Mouse (Mus musculus) liver, embryonic 13.5 days (tissue): ENCODE data around the gene Atp5mpl. TPM values are rescaled to one million over a fixed set of nuclear protein-coding genes. Genes with fewer than 3 reads are reported as not detected.
"Not testable (repeated sequence)": the region's sequence is repeated elsewhere in the genome, so short reads cannot be mapped to it uniquely, and the experiment has no call there.

Experiments
- ATAC-seq: fragments of 200-750 bp; cut with Nextera tagmentation; 2 replicates; pipeline ENCODE4 v1.8.0; 2017; ENCODE audit warnings: low read depth, mild to moderate bottlenecking, moderate number of reproducible peaks, moderate library complexity
- DNase-seq: peaks from one replicate; pipeline ENCODE4 v3.0.0; 2022
- H3K27ac ChIP-seq: fragments of 300-500 bp; sonication (generic); 2 replicates; pipeline ENCODE4 v1.5.1; 2015; ENCODE audit warnings: moderate library complexity, mild to moderate bottlenecking, inconsistent platforms
- H3K27me3 ChIP-seq: fragments of 300-500 bp; sonication (generic); 2 replicates; pipeline ENCODE4 v1.6.1; 2015; ENCODE audit warnings: mild to moderate bottlenecking, inconsistent platforms
- H3K36me3 ChIP-seq: fragments of 300-500 bp; sonication (generic); 2 replicates; pipeline ENCODE4 v1.6.1; 2015; ENCODE audit warnings: mild to moderate bottlenecking, inconsistent platforms
- H3K4me1 ChIP-seq: fragments of 300-500 bp; sonication (generic); replicated peaks from 2 replicates; pipeline ENCODE4 v1.6.1; 2015; ENCODE audit warnings: inconsistent platforms
- H3K4me2 ChIP-seq: fragments of 300-500 bp; sonication (generic); 2 replicates; pipeline ENCODE4 v1.6.1; 2015; ENCODE audit warnings: inconsistent platforms, mild to moderate bottlenecking, moderate library complexity
- H3K4me3 ChIP-seq: fragments of 300-500 bp; sonication (generic); replicated peaks from 2 replicates; pipeline ENCODE4 v1.5.1; 2015; ENCODE audit warnings: mild to moderate bottlenecking, inconsistent platforms
- H3K9ac ChIP-seq: fragments of 300-500 bp; sonication (generic); 2 replicates; pipeline ENCODE4 v1.6.1; 2015; ENCODE audit warnings: mild to moderate bottlenecking, inconsistent platforms
- H3K9me3 ChIP-seq: fragments of 300-500 bp; sonication (generic); replicated peaks from 2 replicates; pipeline ENCODE4 v1.6.1; 2016; ENCODE audit warnings: inconsistent platforms
- WGBS: fragments of 180-500 bp; shearing (Covaris S2); methylation state at CpG from one replicate; pipeline ENCODE4 v1.1.7; 2015; ENCODE audit not compliant: insufficient replicate concordance; 5-methylcytosine and 5-hydroxymethylcytosine counted together
- polyA plus RNA-seq: library from polyadenylated mRNA; unstranded; fragments of >200 nt; fragmentation: Nextera tagmentation; extraction: Ambion mirVana; gene quantifications from 2 replicates; pipeline ENCODE4 v1.2.1, GENCODE M21; 2015

Atp5mpl gene
- polyA plus RNA-seq, 1 experiment from 2014 or later: 627 TPM

DNA sequence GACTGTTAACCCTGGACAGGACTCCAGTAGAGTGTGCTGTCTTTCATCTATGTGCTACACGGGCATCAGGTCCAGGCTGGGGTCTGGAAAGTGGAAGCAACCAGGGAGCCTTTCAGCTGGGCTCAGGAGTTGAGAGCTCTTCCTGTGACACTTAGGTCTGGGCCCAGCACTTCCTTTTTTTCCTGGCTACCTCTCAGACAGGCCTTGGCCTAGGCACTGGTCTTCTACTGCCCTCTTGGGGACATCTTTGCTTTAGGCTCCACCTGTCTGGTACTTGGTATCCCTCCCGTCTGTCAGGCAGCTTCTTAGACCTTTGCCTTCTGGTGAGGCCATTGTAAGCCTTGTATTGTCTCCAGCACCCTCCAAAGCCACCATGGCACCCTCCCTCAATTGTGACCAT, 20.1 kb downstream of the Atp5mpl start:
- Histone ChIP-seq H3K27ac (peak overlapping the region; percentile 72), H3K4me1 (peaks cover 52% of the 10 kb centered on the region), H3K9me3 (no peaks in the 10 kb centered on the region), H3K27me3 (no peaks in the 10 kb centered on the region), H3K36me3 (no peaks in the 10 kb centered on the region), H3K4me2 (0 out of 2 replicates have a peak overlapping the region, but pooled peaks have one; percentile 14), H3K9ac (no peak overlapping the region), H3K4me3 (no peak overlapping the region)
- DNase-seq (peak; percentile 54), ATAC-seq (no peak)
- 14% methylated on average over 2 of the region's 2 CpGs for WGBS

DNA sequence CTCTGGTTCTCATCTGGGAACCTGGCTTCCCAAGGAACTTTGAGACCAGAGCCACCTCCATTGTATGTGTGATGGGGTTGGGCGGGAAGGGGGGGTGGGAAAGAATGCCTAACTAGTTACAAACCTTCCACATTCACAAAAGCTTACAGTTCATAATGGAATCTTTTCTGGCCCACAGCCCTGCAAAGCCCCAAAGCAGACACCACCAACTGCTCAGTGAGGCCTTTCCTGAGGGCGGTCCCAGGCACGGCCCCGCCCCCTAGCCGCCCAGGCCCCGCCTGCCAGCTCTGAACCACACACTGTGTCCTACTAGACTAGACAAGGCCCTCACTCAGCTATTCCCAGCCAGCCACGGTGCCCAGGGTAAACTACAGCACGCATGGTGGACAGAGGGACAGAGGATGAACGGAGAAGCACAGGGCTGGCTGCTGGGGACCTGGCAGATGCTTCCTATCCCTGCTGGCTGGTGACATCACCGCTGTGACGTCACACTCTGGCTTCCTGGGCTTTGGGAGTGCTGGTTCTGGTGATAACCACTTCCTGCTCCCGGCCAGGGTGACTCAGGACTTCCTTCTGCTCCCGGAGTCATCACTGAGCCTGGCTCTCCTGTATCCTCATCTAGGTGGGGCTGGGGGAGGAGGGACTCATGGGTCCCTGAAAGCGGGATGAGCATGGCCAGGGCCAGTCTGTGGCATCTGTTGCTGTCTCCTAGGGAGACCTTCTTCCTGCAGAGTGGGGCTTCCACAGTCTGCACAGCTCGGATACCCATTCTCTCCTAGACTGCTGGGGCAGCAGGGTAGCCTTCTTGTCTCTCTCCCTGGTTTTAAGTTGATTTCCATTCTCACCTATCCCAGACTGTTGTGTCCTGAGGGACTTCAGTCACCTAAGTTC, 20.8 kb downstream of the Atp5mpl start:
- not testable (repeated sequence) for H3K36me3 ChIP-seq, H3K9me3 ChIP-seq, H3K4me3 ChIP-seq, H3K27me3 ChIP-seq
- WGBS: 9% methylated on average over 12 of the region's 15 CpGs
- DNase-seq (peak; percentile 43), ATAC-seq (peak; percentile 72)
- Histone ChIP-seq H3K9ac (peak overlapping the region; percentile 56), H3K4me2 (peak overlapping the region; percentile 66), H3K27ac (peak overlapping the region; percentile 88), H3K4me1 (peaks cover 50% of the 10 kb centered on the region)

DNA sequence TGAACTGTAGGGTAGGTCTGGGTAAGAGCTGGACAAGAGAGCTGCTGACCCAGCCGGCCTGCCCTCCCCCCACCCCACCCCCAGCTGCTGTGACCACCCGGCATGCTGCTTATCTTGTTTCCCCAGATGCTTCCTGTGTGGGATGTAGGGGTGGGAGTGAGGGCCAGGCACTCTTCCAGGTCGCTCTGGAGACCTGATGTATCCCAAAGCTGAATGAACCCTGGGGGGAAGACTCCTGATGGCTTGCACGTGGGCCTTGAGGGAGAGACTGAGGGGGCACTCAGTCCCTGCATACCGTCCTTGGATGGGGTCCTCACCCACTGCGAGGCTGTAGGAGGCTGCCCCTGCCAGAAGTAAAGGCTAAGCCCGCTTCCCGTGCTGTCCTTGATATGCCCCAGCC, 21.7 kb downstream of the Atp5mpl start:
- DNase-seq: peak; percentile 53
- H3K27ac ChIP-seq: peak overlapping the region; percentile 88
- WGBS: 5% methylated on average over 8 of the region's 8 CpGs
- peak overlapping the region; percentile 66 for H3K4me2 ChIP-seq
- peak; percentile 39 for ATAC-seq
- no peaks in the 10 kb centered on the region for H3K27me3 ChIP-seq
- H3K4me1 ChIP-seq: peaks cover 45% of the 10 kb centered on the region
- H3K4me3 ChIP-seq: peak overlapping the region; percentile 8; the same call in 1 of the 2 replicates
- H3K36me3 ChIP-seq: no peaks in the 10 kb centered on the region
- H3K9me3 ChIP-seq: no peaks in the 10 kb centered on the region
- H3K9ac ChIP-seq: peak overlapping the region; percentile 56

DNA sequence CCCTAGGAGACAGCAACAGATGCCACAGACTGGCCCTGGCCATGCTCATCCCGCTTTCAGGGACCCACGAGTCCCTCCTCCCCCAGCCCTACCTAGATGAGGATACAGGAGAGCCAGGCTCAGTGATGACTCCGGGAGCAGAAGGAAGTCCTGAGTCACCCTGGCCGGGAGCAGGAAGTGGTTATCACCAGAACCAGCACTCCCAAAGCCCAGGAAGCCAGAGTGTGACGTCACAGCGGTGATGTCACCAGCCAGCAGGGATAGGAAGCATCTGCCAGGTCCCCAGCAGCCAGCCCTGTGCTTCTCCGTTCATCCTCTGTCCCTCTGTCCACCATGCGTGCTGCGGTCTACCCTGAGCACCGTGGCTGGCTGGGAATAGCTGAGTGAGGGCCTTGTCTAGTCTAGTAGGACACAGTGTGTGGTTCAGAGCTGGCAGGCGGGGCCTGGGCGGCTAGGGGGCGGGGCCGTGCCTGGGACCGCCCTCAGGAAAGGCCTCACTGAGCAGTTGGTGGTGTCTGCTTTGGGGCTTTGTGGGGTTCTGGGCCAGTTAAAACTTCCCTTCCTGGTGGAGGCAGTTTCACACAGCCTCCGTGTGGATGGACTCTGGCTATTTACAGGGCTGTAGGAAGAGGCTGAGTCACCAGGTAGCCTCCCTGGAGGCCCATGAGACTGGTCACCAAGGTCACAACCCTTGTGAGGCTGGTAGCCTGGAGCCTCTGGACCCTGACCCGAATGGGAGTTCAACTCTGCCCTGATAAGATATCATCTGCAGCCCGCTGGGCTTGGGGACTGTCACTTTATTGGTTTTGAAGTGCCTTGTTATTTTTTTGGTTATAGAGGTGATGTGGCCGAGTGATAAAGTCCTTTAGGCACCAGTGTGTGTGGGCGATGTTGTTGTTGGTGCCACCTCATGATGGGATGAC, 22.5 kb downstream of the Atp5mpl start:
- Histone ChIP-seq H3K4me1 (peaks cover 45% of the 10 kb centered on the region), H3K9ac (peak overlapping the region; percentile 65), H3K27ac (peak overlapping the region; percentile 88), H3K4me3 (peak overlapping the region; percentile 56), H3K4me2 (peak overlapping the region; percentile 66)
- H3K9me3 ChIP-seq, H3K36me3 ChIP-seq, H3K27me3 ChIP-seq: not testable (repeated sequence)
- peak; percentile 76 for ATAC-seq
- 5% methylated on average over 17 of the region's 20 CpGs for WGBS
- peak; percentile 64 for DNase-seq

DNA sequence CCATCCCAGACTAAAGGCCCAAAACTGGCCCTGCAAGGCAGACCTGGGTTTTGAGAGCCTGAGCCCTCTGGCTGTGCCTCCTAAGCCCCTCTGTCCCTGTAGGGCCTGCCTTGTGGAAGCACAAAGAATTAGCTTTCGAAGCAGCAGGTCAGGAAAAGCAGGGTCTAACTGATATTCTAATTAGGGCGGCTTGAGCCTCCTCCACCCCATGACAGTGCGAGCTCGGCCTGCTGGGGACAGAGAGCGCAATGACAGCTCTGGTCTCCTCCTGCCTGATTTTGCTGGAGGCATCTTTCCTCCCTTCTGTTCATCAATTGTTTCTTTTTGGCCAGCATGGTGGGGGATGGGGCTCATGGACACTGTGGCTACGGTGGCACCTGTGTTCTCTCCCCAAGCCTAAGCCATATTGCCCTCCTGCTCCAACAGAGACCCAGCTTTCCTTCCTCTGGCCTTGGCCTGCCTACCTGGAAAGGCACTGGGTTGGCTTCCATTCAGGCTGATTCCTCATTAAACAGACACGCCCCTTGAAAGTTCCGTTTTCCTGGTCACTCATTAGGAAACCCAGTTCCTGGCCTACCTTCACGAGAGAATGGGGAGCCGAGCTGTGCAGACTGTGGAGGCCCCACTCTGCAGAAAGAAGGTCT, 23.2 kb downstream of the Atp5mpl start:
- Histone ChIP-seq H3K4me1 (peaks cover 53% of the 10 kb centered on the region), H3K4me3 (peak overlapping the region; percentile 56), H3K9ac (peak overlapping the region; percentile 65), H3K27me3 (no peaks in the 10 kb centered on the region), H3K4me2 (peak overlapping the region; percentile 66), H3K36me3 (no peaks in the 10 kb centered on the region), H3K27ac (peak overlapping the region; percentile 81), H3K9me3 (no peaks in the 10 kb centered on the region)
- ATAC-seq (peak; percentile 26), DNase-seq (peak; percentile 54)
- WGBS: 10% methylated on average over 10 of the region's 10 CpGs

DNA sequence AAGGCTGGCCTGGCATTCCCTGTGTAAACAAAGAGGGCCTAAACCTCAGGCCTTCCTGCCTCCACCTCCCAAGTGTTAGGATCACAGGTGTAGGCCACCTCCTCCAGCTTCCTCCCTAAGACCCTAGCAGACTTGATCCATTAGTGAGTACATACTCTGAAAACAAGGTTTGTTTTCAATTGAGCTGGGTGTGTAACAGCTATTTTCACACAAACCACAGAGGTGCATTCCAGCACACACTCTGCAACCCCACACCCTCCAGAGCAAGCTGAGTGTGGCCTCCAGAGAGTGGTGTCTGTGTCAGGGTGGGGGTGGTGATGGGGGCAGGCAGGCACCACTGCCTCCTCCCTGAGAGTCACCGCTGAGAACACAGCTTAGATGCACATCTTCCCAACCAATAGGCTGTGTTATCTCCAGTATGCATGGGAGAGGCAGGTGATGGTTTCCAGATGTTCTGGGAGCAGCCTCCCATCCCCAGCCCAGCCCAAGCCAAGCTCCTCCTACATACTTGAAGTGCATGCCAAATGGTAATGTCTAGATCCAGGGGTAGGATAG, 28.1 kb downstream of the Atp5mpl start:
- Histone ChIP-seq H3K27me3 (no peaks in the 10 kb centered on the region), H3K4me1 (peaks cover 52% of the 10 kb centered on the region), H3K27ac (no peak overlapping the region), H3K36me3 (no peaks in the 10 kb centered on the region), H3K9me3 (no peaks in the 10 kb centered on the region), H3K4me2 (no peak overlapping the region), H3K9ac (no peak overlapping the region), H3K4me3 (no peak overlapping the region)
- DNase-seq (no peak), ATAC-seq (peak; percentile 37; the same call in 1 of the 2 replicates)
- 30% methylated on average over 1 of the region's 1 CpGs for WGBS

DNA sequence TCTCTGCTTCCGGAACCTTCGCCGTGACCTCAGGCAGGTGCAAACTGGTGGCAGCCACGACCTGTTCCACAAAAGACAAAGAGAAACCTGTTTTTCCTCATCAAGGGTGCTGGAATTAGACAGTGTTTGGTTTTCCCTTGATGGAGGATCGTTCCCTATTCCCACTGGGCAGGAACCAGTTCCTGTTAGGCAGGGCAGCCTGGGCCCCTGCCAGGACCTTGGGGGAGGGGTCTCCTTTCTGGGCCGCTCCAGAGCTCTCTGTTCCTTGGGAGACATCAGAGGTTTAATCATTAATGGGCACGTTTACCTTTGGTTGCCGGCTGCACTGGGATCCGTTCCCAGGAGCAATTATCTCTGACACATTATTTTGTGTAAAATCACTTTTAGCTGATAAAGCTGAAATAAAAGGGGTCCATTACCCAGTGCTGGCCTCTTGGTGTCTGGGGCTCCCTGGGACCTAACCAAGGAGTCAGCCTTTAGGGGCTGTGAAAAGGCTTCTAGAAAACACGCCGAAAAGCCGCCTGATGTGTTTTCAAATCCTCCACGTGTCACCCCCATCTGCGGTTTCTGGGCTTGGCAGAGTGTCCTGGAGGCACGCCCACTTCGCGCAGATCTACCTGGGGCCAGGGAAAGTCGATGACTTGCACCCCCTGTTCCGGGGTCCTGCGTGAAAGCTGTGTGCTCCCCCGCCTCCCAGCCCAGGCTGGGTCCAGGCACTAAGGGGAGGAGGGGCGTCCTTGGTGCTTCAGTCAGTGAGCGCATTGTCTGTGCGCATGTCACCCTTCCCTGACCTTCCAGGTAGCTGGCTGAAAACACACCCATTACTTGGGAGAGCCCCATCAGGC, 29.8 kb downstream of the Atp5mpl start:
- Histone ChIP-seq H3K9ac (no peak overlapping the region), H3K4me3 (no peak overlapping the region), H3K36me3 (no peaks in the 10 kb centered on the region), H3K4me1 (peaks cover 53% of the 10 kb centered on the region), H3K27ac (no peak overlapping the region), H3K27me3 (no peaks in the 10 kb centered on the region), H3K4me2 (peak overlapping the region; percentile 21; the same call in 1 of the 2 replicates), H3K9me3 (no peaks in the 10 kb centered on the region)
- DNase-seq (no peak), ATAC-seq (no peak)
- WGBS: 47% methylated on average over 24 of the region's 24 CpGs

DNA sequence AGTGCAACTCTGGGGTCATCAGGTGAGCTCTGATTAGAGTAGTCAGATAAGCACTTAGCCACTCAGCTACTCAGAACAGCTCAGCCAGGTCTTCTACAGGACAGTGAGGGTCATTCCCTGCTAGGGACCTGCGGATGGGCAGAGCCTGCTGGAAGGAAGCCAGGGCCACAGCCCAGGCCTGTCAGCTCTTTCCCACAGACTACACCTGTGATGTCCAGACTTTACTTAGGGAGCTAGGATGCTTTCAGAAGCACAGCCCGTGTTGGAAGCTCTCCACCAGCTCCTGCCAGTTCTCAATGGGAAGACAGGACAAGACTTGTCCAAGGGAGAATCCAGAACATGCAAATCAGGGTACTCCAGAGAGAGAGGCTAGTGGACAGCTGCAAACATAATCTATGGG, 32.8 kb downstream of the Atp5mpl start:
- Histone ChIP-seq H3K36me3 (no peaks in the 10 kb centered on the region), H3K9ac (no peak overlapping the region), H3K27ac (no peak overlapping the region), H3K4me1 (peaks cover 49% of the 10 kb centered on the region), H3K27me3 (no peaks in the 10 kb centered on the region), H3K4me2 (peak overlapping the region; percentile 30; the same call in 1 of the 2 replicates), H3K4me3 (no peak overlapping the region), H3K9me3 (no peaks in the 10 kb centered on the region)
- WGBS: 54% methylated on average over 2 of the region's 2 CpGs
- ATAC-seq: no peak
- DNase-seq: no peak

DNA sequence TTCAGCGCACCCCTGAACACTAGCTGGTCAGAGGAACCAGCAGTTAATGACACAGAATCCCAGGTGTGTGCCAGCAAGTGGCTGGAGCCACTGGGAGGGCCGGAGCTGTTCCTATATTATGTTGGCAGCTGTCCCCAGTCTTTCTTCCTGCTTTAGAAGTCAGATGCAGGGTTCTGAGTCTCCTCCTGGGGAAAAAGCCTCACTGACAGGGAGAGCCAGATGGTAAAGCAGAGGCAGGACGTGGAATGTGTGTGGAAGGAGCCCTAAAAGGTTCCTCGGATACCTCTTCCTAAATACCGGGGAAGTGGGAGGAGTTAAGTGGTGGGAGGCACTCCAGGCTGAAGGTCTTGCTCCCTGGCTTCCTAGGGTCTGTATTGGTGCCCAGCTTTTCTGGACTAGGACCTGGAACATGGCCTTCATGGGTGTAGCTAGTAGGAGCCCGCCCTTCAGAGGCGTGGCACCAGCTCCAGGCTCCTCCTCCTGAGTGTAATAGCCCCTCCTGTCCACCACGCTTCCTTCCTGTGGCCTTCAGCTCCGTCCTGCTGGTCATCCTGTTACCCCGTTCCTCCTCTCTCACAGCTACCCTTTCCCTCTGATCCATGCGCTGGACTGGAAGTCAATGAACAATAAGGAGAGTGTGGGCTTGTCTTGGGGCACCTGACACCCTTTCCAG, 33.6 kb downstream of the Atp5mpl start:
- H3K4me3 ChIP-seq: no peak overlapping the region; the same call in 1 of the 2 replicates

More for the DNA sequence above, 33.6 kb downstream of the Atp5mpl start:
- H3K4me1 ChIP-seq: peaks cover 41% of the 10 kb centered on the region
- DNase-seq (peak; percentile 42), ATAC-seq (peak; percentile 65)
- no peak overlapping the region; the same call in 1 of the 2 replicates for H3K9ac ChIP-seq
- H3K27me3 ChIP-seq: no peaks in the 10 kb centered on the region
- peak overlapping the region; percentile 53 for H3K27ac ChIP-seq
- H3K9me3 ChIP-seq: no peaks in the 10 kb centered on the region
- H3K4me2 ChIP-seq: peak overlapping the region; percentile 30
- H3K36me3 ChIP-seq: no peaks in the 10 kb centered on the region
- WGBS: 32% methylated on average over 11 of the region's 11 CpGs
